Mouse (Mus musculus): ENCODE measurements around the gene Itgad. TPM values are rescaled to one million over a fixed set of nuclear protein-coding genes. Genes with fewer than 3 reads are reported as not detected.

Itgad gene
- polyA plus RNA-seq, 1 experiment: 6.9 TPM

- H3K4me3 ChIP-seq (ENCODE audit: control insufficient read depth, insufficient read depth, low read length): no peak overlapping the region
- 71% methylated on average over 13 of the region's 13 CpGs for WGBS
- H3K4me1 ChIP-seq (replicated peaks; ENCODE audit: control insufficient read depth, insufficient read depth, low read length): no peaks in the 10 kb centered on the region
- no peak for DNase-seq
- no peak for TF ChIP-seq CTCF (IDR thresholded peaks at IDR 0.05; ENCODE audit: borderline replicate concordance, control insufficient read depth, extremely low read depth, insufficient read depth, low read length, poor library complexity)
- no peak for TF ChIP-seq POLR2A (IDR thresholded peaks at IDR 0.05; ENCODE audit: control insufficient read depth, extremely low read depth, insufficient read depth, low read length, poor library complexity)
- H3K36me3 ChIP-seq (ENCODE audit: control insufficient read depth, insufficient read depth, low read length): peaks cover 4% of the 10 kb centered on the region; the same call in 1 of the 2 replicates
- no peaks in the 10 kb centered on the region for H3K27me3 ChIP-seq (ENCODE audit: control insufficient read depth, insufficient read depth, low read length)
- no peak overlapping the region for H3K27ac ChIP-seq (ENCODE audit: control insufficient read depth, insufficient read depth, low read length)
Measured at GRCm38 (mm10) chr7:128267391-128267790, 113.2 kb downstream of the Itgad start.

GRCm38 (mm10) chr7:128267813-128268212, 113.6 kb downstream of the Itgad start:
- DNase-seq: no peak
- 88% methylated on average over 7 of the region's 7 CpGs for WGBS
- no peak overlapping the region for H3K4me3 ChIP-seq (ENCODE audit: control insufficient read depth, insufficient read depth, low read length)
- no peak for TF ChIP-seq POLR2A (IDR thresholded peaks at IDR 0.05; ENCODE audit: control insufficient read depth, extremely low read depth, insufficient read depth, low read length, poor library complexity)
- no peak for TF ChIP-seq CTCF (IDR thresholded peaks at IDR 0.05; ENCODE audit: borderline replicate concordance, control insufficient read depth, extremely low read depth, insufficient read depth, low read length, poor library complexity)
- H3K27me3 ChIP-seq (ENCODE audit: control insufficient read depth, insufficient read depth, low read length): no peaks in the 10 kb centered on the region
- H3K36me3 ChIP-seq (ENCODE audit: control insufficient read depth, insufficient read depth, low read length): peaks cover 4% of the 10 kb centered on the region; the same call in 1 of the 2 replicates
- no peaks in the 10 kb centered on the region for H3K4me1 ChIP-seq (replicated peaks; ENCODE audit: control insufficient read depth, insufficient read depth, low read length)
- H3K27ac ChIP-seq (ENCODE audit: control insufficient read depth, insufficient read depth, low read length): no peak overlapping the region

- TF ChIP-seq POLR2A (IDR thresholded peaks at IDR 0.05; ENCODE audit: control insufficient read depth, extremely low read depth, insufficient read depth, low read length, poor library complexity) (no peak), CTCF (IDR thresholded peaks at IDR 0.05; ENCODE audit: borderline replicate concordance, control insufficient read depth, extremely low read depth, insufficient read depth, low read length, poor library complexity) (no peak)
- H3K4me1 ChIP-seq (replicated peaks; ENCODE audit: control insufficient read depth, insufficient read depth, low read length): no peaks in the 10 kb centered on the region
- H3K27ac ChIP-seq (ENCODE audit: control insufficient read depth, insufficient read depth, low read length): no peak overlapping the region
- 85% methylated on average over 13 of the region's 13 CpGs for WGBS
- DNase-seq: no peak
- no peaks in the 10 kb centered on the region for H3K27me3 ChIP-seq (ENCODE audit: control insufficient read depth, insufficient read depth, low read length)
- H3K4me3 ChIP-seq (ENCODE audit: control insufficient read depth, insufficient read depth, low read length): no peak overlapping the region
- peaks cover 4% of the 10 kb centered on the region for H3K36me3 ChIP-seq (ENCODE audit: control insufficient read depth, insufficient read depth, low read length)
Measured at GRCm38 (mm10) chr7:128270431-128270850, 116.3 kb downstream of the Itgad start.

- TF ChIP-seq CTCF (IDR thresholded peaks at IDR 0.05; ENCODE audit: borderline replicate concordance, control insufficient read depth, extremely low read depth, insufficient read depth, low read length, poor library complexity): no peak
- no peak for TF ChIP-seq POLR2A (IDR thresholded peaks at IDR 0.05; ENCODE audit: control insufficient read depth, extremely low read depth, insufficient read depth, low read length, poor library complexity)
- WGBS: 95% methylated on average over 9 of the region's 9 CpGs
- Histone ChIP-seq H3K27me3 (ENCODE audit: control insufficient read depth, insufficient read depth, low read length) (no peaks in the 10 kb centered on the region), H3K36me3 (ENCODE audit: control insufficient read depth, insufficient read depth, low read length) (peaks cover 8% of the 10 kb centered on the region), H3K4me3 (ENCODE audit: control insufficient read depth, insufficient read depth, low read length) (no peak overlapping the region), H3K4me1 (replicated peaks; ENCODE audit: control insufficient read depth, insufficient read depth, low read length) (no peaks in the 10 kb centered on the region), H3K27ac (ENCODE audit: control insufficient read depth, insufficient read depth, low read length) (no peak overlapping the region)
- DNase-seq: no peak
Measured at GRCm38 (mm10) chr7:128271496-128271895, 117.3 kb downstream of the Itgad start.

Other genes with a start within 250 kb of the Itgad start
- gene Kat8, start 241.9 kb upstream of the Itgad start, polyA plus RNA-seq (2012; rRNA removed): 25.5 and 29.4 TPM in 2 replicates
- gene Prss8, start 224.3 kb upstream of the Itgad start, polyA plus RNA-seq (2012; rRNA removed): 5.4 and 6.9 TPM in 2 replicates
- 10.3 and 15.8 TPM in 2 replicates for gene Prss36, start 207.7 kb upstream of the Itgad start, polyA plus RNA-seq (2012; rRNA removed)
- 478 and 527 TPM in 2 replicates for gene Fus, start 186.9 kb upstream of the Itgad start, polyA plus RNA-seq (2012; rRNA removed)
- gene Pycard, start 160.5 kb upstream of the Itgad start, polyA plus RNA-seq (2012; rRNA removed): 420 and 521 TPM in 2 replicates
- gene Trim72, start 150.4 kb upstream of the Itgad start, polyA plus RNA-seq (2012; rRNA removed): 1.4 and 13.4 TPM in 2 replicates
- 7.9 and 9.6 TPM in 2 replicates for gene Itgam, start 91.7 kb upstream of the Itgad start, polyA plus RNA-seq (2012; rRNA removed)
- 0.03 TPM in 1 of 2 replicates, not detected in the other for gene Gm49368, start 91.7 kb upstream of the Itgad start, polyA plus RNA-seq (2012; rRNA removed)
- gene Itgax, start 24.8 kb upstream of the Itgad start, polyA plus RNA-seq (2012; rRNA removed): 9.4 and 14.7 TPM in 2 replicates
- gene Cox6a2, start 52.0 kb downstream of the Itgad start, polyA plus RNA-seq (2012; rRNA removed): 28.8 and 414 TPM in 2 replicates
- gene Armc5, start 83.0 kb downstream of the Itgad start, polyA plus RNA-seq (2012; rRNA removed): 68.6 and 85.1 TPM in 2 replicates
- gene 9130023H24Rik, start 83.7 kb downstream of the Itgad start, polyA plus RNA-seq (2012; rRNA removed): 2.4 and 2.5 TPM in 2 replicates
- 21.0 and 25.4 TPM in 2 replicates for gene Tgfb1i1, start 92.4 kb downstream of the Itgad start, polyA plus RNA-seq (2012; rRNA removed)
- gene Slc5a2, start 111.3 kb downstream of the Itgad start, polyA plus RNA-seq (2012; rRNA removed): 0.29 and 0.67 TPM in 2 replicates
- 51.1 and 54.1 TPM in 2 replicates for gene BC017158, start 143.8 kb downstream of the Itgad start, polyA plus RNA-seq (2012; rRNA removed)